Mouse (Mus musculus) 3134 (cell line): ENCODE results near the gene Tjp3.

ENCODE experiments used
- DNase-seq: peaks from one replicate; pipeline ENCODE4 v3.0.0-alpha.2; 2011; ENCODE audit warnings: low spot score; ENCODE audit not compliant: insufficient read length; ENCODE audit errors: extremely low read depth

Tjp3 gene

GRCm38 (mm10) chr10:81299585-81300351 is 8.4 kb upstream of the Tjp3 start:
- no peak for DNase-seq

- peak; percentile 82 for DNase-seq
Observed at GRCm38 (mm10) chr10:81298369-81299100, 7.2 kb upstream of the Tjp3 start.

GRCm38 (mm10) chr10:81297845-81298244 is 6.5 kb upstream of the Tjp3 start:
- DNase-seq, result peak; percentile 83

GRCm38 (mm10) chr10:81297246-81297645 is 5.9 kb upstream of the Tjp3 start:
- DNase-seq, result no peak

GRCm38 (mm10) chr10:81295185-81295584 is 3.8 kb upstream of the Tjp3 start:
- no peak for DNase-seq

- no peak for DNase-seq
Observed at GRCm38 (mm10) chr10:81294442-81294841, 3.1 kb upstream of the Tjp3 start.

- no peak for DNase-seq
Observed at GRCm38 (mm10) chr10:81293334-81294030, 2.1 kb upstream of the Tjp3 start.

- peak; percentile 100 for DNase-seq
Observed at GRCm38 (mm10) chr10:81292554-81293333, 1.4 kb upstream of the Tjp3 start, which contains the start of gene Pip5k1c. Gene Pip5k1c, plus strand, starts transcription at chr10:81292963.

- DNase-seq, result no peak
Observed at GRCm38 (mm10) chr10:81290698-81291460, 502 bp downstream of the Tjp3 start.

GRCm38 (mm10) chr10:81289811-81290210 is 1.6 kb downstream of the Tjp3 start:
- no peak for DNase-seq

GRCm38 (mm10) chr10:81289278-81289677 is 2.1 kb downstream of the Tjp3 start:
- no peak for DNase-seq

- no peak for DNase-seq
Observed at GRCm38 (mm10) chr10:81288601-81289000, 2.8 kb downstream of the Tjp3 start.

- DNase-seq, result peak; percentile 51
Observed at GRCm38 (mm10) chr10:81287513-81288157, 3.7 kb downstream of the Tjp3 start.

- DNase-seq, result no peak
Observed at GRCm38 (mm10) chr10:81286586-81286985, 4.8 kb downstream of the Tjp3 start.

GRCm38 (mm10) chr10:81285694-81286450 is 5.5 kb downstream of the Tjp3 start:
- no peak for DNase-seq

- DNase-seq, result no peak
Observed at GRCm38 (mm10) chr10:81284719-81285118, 6.7 kb downstream of the Tjp3 start.

GRCm38 (mm10) chr10:81284189-81284588 is 7.2 kb downstream of the Tjp3 start:
- DNase-seq, result no peak

- DNase-seq, result no peak
Observed at GRCm38 (mm10) chr10:81279496-81279895, 11.9 kb downstream of the Tjp3 start.

GRCm38 (mm10) chr10:81277676-81278075 is 13.7 kb downstream of the Tjp3 start:
- DNase-seq, result no peak
